Mouse (Mus musculus) midbrain, embryonic 14.5 days (tissue): ENCODE measurements around the gene Arhgap10. TPM values are rescaled to one million over a fixed set of nuclear protein-coding genes. Genes with fewer than 3 reads are reported as not detected.

Source experiments
- ATAC-seq: fragments of 200-750 bp; cut with Nextera tagmentation; 2 replicates; pipeline ENCODE4 v1.8.0; 2017; ENCODE audit warnings: moderate number of reproducible peaks, moderate library complexity; ENCODE audit not compliant: low FRiP score, low TSS enrichment
- DNase-seq: peaks from one replicate; pipeline ENCODE4 v3.0.0-alpha.2; 2015
- H3K27ac ChIP-seq: fragments of 300-500 bp; sonication (generic); replicated peaks from 2 replicates; pipeline ENCODE4 v1.5.1; 2014; ENCODE audit warnings: mild to moderate bottlenecking, low read depth, low read length, moderate library complexity
- H3K27me3 ChIP-seq: fragments of 300-500 bp; sonication (generic); 2 replicates; pipeline ENCODE4 v1.6.1; 2014; ENCODE audit warnings: low read length, control low read depth, mixed read lengths; ENCODE audit not compliant: control insufficient read depth, insufficient read depth
- H3K36me3 ChIP-seq: fragments of 300-500 bp; sonication (generic); 2 replicates; pipeline ENCODE4 v1.6.1; 2014; ENCODE audit warnings: low read length, control low read depth; ENCODE audit not compliant: control insufficient read depth, insufficient read depth
- H3K4me1 ChIP-seq: fragments of 300-500 bp; sonication (generic); 2 replicates; pipeline ENCODE4 v1.6.1; 2014; ENCODE audit warnings: mild to moderate bottlenecking, antibody characterized with exemption, low read length, control low read depth; ENCODE audit not compliant: control insufficient read depth, insufficient read depth
- H3K4me2 ChIP-seq: fragments of 300-500 bp; sonication (generic); 2 replicates; pipeline ENCODE4 v1.6.1; 2014; ENCODE audit warnings: mild to moderate bottlenecking, low read length, moderate library complexity
- H3K4me3 ChIP-seq: fragments of 300-500 bp; sonication (generic); replicated peaks from 2 replicates; pipeline ENCODE4 v1.5.1; 2014; ENCODE audit warnings: low read depth, low read length
- H3K9ac ChIP-seq: fragments of 300-500 bp; sonication (generic); replicated peaks from 2 replicates; pipeline ENCODE4 v1.6.1; 2014; ENCODE audit warnings: mild to moderate bottlenecking, low read length, moderate library complexity
- H3K9me3 ChIP-seq: fragments of 300-500 bp; sonication (generic); 2 replicates; pipeline ENCODE4 v1.6.1; 2016; ENCODE audit warnings: low read length, control low read depth, mixed read lengths; ENCODE audit not compliant: control insufficient read depth
- WGBS: fragments of 180-500 bp; shearing (Covaris S2); extraction: QIAGEN DNeasy Blood & Tissue Kit; methylation state at CpG from one replicate; pipeline ENCODE4 v1.1.7; 2014; 5-methylcytosine and 5-hydroxymethylcytosine counted together
- polyA plus RNA-seq: library from polyadenylated mRNA; unstranded; fragments of >200 nt; fragmentation: Nextera tagmentation; extraction: Ambion mirVana; gene quantifications from 2 replicates; pipeline ENCODE4 v1.2.1, GENCODE M21; 2014

The Arhgap10 gene
- polyA plus RNA-seq, 1 experiment from 2014 or later: 3.0 TPM

DNA sequence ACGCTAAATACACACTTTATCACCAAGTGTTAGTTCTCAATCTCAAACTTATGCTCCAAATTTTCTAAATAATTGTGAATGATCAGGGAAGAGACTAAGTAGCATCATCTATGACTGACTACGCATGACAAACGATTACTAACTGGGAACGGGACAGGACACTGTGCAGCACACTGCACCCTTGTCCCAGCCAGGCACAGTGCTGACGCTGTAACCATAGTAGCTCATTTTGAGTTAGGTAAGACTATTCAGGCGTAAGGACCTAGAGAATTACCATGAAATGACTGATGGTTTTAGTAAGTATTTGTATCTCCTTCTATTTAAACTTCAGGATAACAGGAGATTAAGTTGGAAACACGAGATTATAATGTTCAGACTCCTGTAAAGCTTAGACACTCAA, 33.5 kb downstream of the Arhgap10 start:
- no peaks in the 10 kb centered on the region for H3K36me3 ChIP-seq
- no peak overlapping the region for H3K9ac ChIP-seq
- no peaks in the 10 kb centered on the region for H3K27me3 ChIP-seq
- H3K9me3 ChIP-seq: no peaks in the 10 kb centered on the region
- ATAC-seq: no peak
- H3K4me2 ChIP-seq: no peak overlapping the region
- no peak for DNase-seq
- H3K27ac ChIP-seq: no peak overlapping the region
- 68% methylated on average over 7 of the region's 7 CpGs for WGBS
- no peak overlapping the region for H3K4me3 ChIP-seq
- H3K4me1 ChIP-seq: no peaks in the 10 kb centered on the region

GRCm38 (mm10) chr8:77483676-77484075, 34.1 kb downstream of the Arhgap10 start:
- 89% methylated on average over 4 of the region's 4 CpGs for WGBS
- Histone ChIP-seq H3K36me3 (no peaks in the 10 kb centered on the region), H3K9me3 (no peaks in the 10 kb centered on the region), H3K4me1 (no peaks in the 10 kb centered on the region), H3K4me2 (no peak overlapping the region), H3K27me3 (no peaks in the 10 kb centered on the region), H3K4me3 (no peak overlapping the region), H3K9ac (no peak overlapping the region), H3K27ac (no peak overlapping the region)
- ATAC-seq: no peak
- DNase-seq: no peak

- H3K9ac ChIP-seq: no peak overlapping the region
- no peak overlapping the region for H3K4me3 ChIP-seq
- no peaks in the 10 kb centered on the region for H3K9me3 ChIP-seq
- no peaks in the 10 kb centered on the region for H3K27me3 ChIP-seq
- no peaks in the 10 kb centered on the region for H3K4me1 ChIP-seq
- no peak overlapping the region for H3K4me2 ChIP-seq
- no peak for ATAC-seq
- H3K36me3 ChIP-seq: no peaks in the 10 kb centered on the region
- no peak for DNase-seq
- H3K27ac ChIP-seq: no peak overlapping the region
- WGBS: 82% methylated on average over 6 of the region's 6 CpGs
Observed at GRCm38 (mm10) chr8:77481791-77482190, 36.0 kb downstream of the Arhgap10 start.

DNA sequence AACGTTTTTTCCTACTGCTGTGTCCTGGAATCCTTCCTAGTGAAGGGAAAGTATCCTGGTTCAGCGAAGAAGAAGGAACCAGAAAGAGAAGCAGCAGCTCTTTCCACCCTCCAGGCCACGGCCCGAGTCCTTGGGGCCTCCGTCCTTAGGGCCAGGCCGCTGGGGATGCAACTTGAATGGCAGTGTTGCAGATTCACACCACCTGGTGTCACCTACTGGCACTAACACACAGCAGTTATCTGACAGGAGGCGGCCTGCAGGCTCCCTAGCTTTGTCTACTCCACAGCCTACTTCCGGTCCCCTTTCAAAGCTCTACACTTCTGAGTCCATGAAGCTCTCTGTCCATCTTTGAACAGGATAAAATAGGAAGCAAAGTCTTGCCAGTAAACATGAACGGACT, 37.8 kb downstream of the Arhgap10 start:
- Histone ChIP-seq H3K27ac (no peak overlapping the region), H3K4me3 (no peak overlapping the region), H3K36me3 (no peaks in the 10 kb centered on the region), H3K4me1 (no peaks in the 10 kb centered on the region), H3K9ac (no peak overlapping the region), H3K27me3 (no peaks in the 10 kb centered on the region), H3K4me2 (no peak overlapping the region), H3K9me3 (no peaks in the 10 kb centered on the region)
- 91% methylated on average over 9 of the region's 9 CpGs for WGBS
- ATAC-seq (no peak), DNase-seq (no peak)

GRCm38 (mm10) chr8:77478913-77479273, 38.9 kb downstream of the Arhgap10 start:
- H3K36me3 ChIP-seq: no peaks in the 10 kb centered on the region
- WGBS: 47% methylated on average over 2 of the region's 2 CpGs
- DNase-seq (no peak), ATAC-seq (no peak)
- H3K9me3 ChIP-seq: no peaks in the 10 kb centered on the region
- no peaks in the 10 kb centered on the region for H3K27me3 ChIP-seq
- no peak overlapping the region for H3K4me3 ChIP-seq
- no peak overlapping the region for H3K9ac ChIP-seq
- H3K4me2 ChIP-seq: no peak overlapping the region
- no peaks in the 10 kb centered on the region for H3K4me1 ChIP-seq
- H3K27ac ChIP-seq: no peak overlapping the region

GRCm38 (mm10) chr8:77478155-77478912, 39.4 kb downstream of the Arhgap10 start:
- no peak overlapping the region for H3K4me3 ChIP-seq
- no peaks in the 10 kb centered on the region for H3K9me3 ChIP-seq
- no peak overlapping the region for H3K27ac ChIP-seq
- H3K27me3 ChIP-seq: no peaks in the 10 kb centered on the region
- no peak overlapping the region for H3K9ac ChIP-seq
- ATAC-seq: no peak
- no peaks in the 10 kb centered on the region for H3K36me3 ChIP-seq
- no peaks in the 10 kb centered on the region for H3K4me1 ChIP-seq
- H3K4me2 ChIP-seq: no peak overlapping the region
- no peak for DNase-seq
- WGBS: 89% methylated on average over 12 of the region's 12 CpGs

DNA sequence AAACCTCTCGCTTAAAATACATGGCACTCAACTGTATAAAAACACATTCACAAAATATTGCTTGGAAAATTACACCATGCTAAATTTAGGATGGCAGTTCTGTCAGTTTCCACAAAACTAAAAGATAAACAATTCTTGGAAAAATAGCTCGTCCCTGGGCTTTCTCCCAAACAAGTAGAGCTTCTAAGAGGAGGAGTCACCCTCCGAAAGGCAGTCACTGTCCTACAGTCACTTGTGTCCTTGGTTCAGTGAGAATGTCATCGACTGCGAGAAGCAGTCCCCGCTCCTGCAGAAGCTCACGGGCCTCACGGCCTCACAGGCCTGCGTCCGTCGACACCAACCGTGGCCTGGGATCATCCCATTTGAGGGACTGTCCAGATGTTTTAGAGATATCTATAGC, 40.1 kb downstream of the Arhgap10 start:
- H3K9me3 ChIP-seq: no peaks in the 10 kb centered on the region
- ATAC-seq: no peak
- no peak overlapping the region for H3K4me2 ChIP-seq
- no peaks in the 10 kb centered on the region for H3K36me3 ChIP-seq
- DNase-seq: no peak
- no peak overlapping the region for H3K9ac ChIP-seq
- H3K27ac ChIP-seq: no peak overlapping the region
- no peaks in the 10 kb centered on the region for H3K4me1 ChIP-seq
- H3K4me3 ChIP-seq: no peak overlapping the region
- WGBS: 91% methylated on average over 12 of the region's 12 CpGs
- no peaks in the 10 kb centered on the region for H3K27me3 ChIP-seq

DNA sequence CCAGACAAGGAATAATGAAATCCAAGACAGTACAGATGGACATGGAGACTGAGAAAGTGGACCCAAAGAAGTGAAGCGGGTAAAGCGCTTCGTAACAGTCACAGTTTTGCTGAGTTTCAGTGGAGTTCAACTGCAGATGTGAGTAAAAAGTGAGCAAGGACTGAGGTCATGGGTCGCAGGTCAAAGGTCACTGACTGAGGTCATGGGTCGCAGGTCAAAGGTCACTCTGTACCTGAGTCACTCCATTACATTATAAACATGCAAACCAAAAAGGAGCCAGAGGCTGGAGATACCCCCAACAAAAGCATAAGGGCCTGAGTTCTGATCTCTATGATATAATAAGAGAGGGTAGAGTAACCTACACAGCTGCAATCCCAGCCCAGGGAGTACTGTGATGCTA, 43.1 kb downstream of the Arhgap10 start:
- no peak overlapping the region for H3K4me3 ChIP-seq
- DNase-seq: no peak

DNA sequence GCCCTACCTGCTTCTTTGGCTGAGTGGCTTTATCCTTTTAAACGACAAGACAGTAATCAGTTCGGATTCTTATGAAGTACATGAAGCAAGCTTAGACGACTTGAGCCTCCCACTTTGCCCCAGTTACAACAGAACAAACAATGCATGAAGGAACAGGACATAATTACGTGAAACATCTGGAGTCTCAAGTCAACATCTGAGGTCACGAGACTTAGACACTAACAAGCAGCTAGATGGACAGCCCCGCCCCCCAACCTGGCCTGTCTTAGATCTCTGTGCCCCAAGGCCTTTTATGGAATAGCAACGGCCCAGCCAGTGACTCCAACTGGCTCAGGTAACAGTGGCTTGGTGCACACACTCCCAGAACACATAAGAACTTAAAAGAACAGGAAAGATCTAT, 44.0 kb downstream of the Arhgap10 start:
- ATAC-seq (no peak), DNase-seq (no peak)
- 75% methylated on average over 7 of the region's 7 CpGs for WGBS
- H3K4me2 ChIP-seq: no peak overlapping the region
- no peaks in the 10 kb centered on the region for H3K9me3 ChIP-seq
- no peak overlapping the region for H3K4me3 ChIP-seq
- H3K9ac ChIP-seq: no peak overlapping the region
- no peaks in the 10 kb centered on the region for H3K27me3 ChIP-seq
- no peaks in the 10 kb centered on the region for H3K4me1 ChIP-seq
- H3K27ac ChIP-seq: no peak overlapping the region
- no peaks in the 10 kb centered on the region for H3K36me3 ChIP-seq

More for the DNA sequence above, 43.1 kb downstream of the Arhgap10 start:
- 97% methylated on average over 5 of the region's 5 CpGs for WGBS
- H3K27me3 ChIP-seq: no peaks in the 10 kb centered on the region
- no peak for ATAC-seq
- no peaks in the 10 kb centered on the region for H3K9me3 ChIP-seq
- no peak overlapping the region for H3K27ac ChIP-seq
- no peaks in the 10 kb centered on the region for H3K4me1 ChIP-seq
- no peak overlapping the region for H3K9ac ChIP-seq
- no peak overlapping the region for H3K4me2 ChIP-seq
- H3K36me3 ChIP-seq: no peaks in the 10 kb centered on the region
